Mouse (Mus musculus): ENCODE results near the gene Krtap28-10. TPM values are rescaled to one million over a fixed set of nuclear protein-coding genes. Genes with fewer than 3 reads are reported as not detected.

Gene Krtap28-10
- polyA plus RNA-seq, 1 experiment from 2014 or later: not detected

Other genes starting within 250 kb of the Krtap28-10 start
- gene Agfg1, start 203.0 kb downstream of the Krtap28-10 start, polyA plus RNA-seq (2018): 27.2 to 65.1 TPM (median 30.0 TPM) in 3 replicates
- not detected in 3 replicates for gene A030005L19Rik, start 129.2 kb downstream of the Krtap28-10 start, polyA plus RNA-seq (2018)
- not detected in 3 replicates for gene A030014E15Rik, start 117.6 kb downstream of the Krtap28-10 start, polyA plus RNA-seq (2018)
- gene Gm6217, start 111.1 kb downstream of the Krtap28-10 start, polyA plus RNA-seq (2018): not detected in 3 replicates
- gene A030003K21Rik, start 99.1 kb downstream of the Krtap28-10 start, polyA plus RNA-seq (2018): not detected in 3 replicates
- gene Gm7544, start 86.5 kb downstream of the Krtap28-10 start, polyA plus RNA-seq (2018): not detected in 3 replicates
- gene Gm47955, start 82.2 kb downstream of the Krtap28-10 start, polyA plus RNA-seq (2018): not detected in 3 replicates
- gene Gm47959, start 41.9 kb downstream of the Krtap28-10 start, polyA plus RNA-seq (2018): not detected in 3 replicates
- not detected in 3 replicates for gene Slc19a3, start 4.0 kb downstream of the Krtap28-10 start, polyA plus RNA-seq (2018)
- gene Gm47969, start 2.5 kb upstream of the Krtap28-10 start, polyA plus RNA-seq (2018): not detected in 3 replicates
- not detected in 3 replicates for gene A030005K14Rik, start 16.9 kb upstream of the Krtap28-10 start, polyA plus RNA-seq (2018)
- not detected in 3 replicates for gene Krtap28-13, start 18.4 kb upstream of the Krtap28-10 start, polyA plus RNA-seq (2018)
- gene Ccl20, start 74.3 kb upstream of the Krtap28-10 start, polyA plus RNA-seq (2018): not detected in 3 replicates
- gene Daw1, start 117.3 kb upstream of the Krtap28-10 start, polyA plus RNA-seq (2018): not detected in 3 replicates

All from macrophage (primary cell).